Mouse (Mus musculus): ENCODE measurements around the gene Abhd12.

Abhd12 gene

GRCm38 (mm10) chr2:150858724-150859487 lies 45.6 kb downstream of the Abhd12 start:
- no peak for DNase-seq (ENCODE audit: extremely low read depth, insufficient read length, low spot score)

DNA sequence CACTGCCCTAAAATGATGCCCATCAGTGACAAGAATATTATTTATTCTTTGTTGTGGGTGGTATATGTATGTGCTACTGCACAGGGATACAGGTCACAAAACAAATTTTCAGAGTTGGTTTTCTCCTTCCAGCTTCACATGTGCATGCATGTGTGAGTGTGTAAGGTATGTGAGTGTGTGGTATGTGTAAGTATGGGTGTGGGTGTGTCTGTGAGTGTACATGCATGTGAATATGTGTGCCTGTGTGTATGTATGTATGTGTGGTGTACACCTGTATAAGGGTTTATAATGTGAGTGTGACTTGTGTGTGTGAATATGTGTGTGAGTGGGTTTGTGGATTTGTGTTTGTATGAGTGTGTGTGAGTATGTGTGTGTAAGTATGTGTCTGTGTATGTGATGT lies 49.4 kb downstream of the Abhd12 start:
- DNase-seq (ENCODE audit: extremely low read depth, insufficient read length, low spot score): no peak

DNA sequence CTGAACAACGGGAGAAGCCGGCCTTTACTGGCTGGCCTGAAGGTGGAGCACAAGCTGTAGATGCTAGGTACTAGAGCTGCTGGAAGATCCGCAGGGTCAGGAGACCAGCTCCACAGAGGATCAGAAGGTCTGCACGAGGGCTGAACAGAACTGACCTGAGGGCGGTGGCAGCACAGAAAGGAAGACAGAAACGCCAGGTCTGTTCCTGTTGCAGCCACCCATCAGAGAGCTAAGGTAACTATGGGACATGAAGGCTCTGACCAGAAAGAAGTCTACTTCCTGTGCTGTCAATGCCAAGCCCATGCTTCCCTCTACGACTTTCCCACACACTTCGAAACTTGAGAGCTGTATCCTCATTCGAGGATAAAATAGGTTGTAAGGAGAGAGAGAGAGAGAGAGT lies 53.3 kb downstream of the Abhd12 start:
- no peak for DNase-seq (ENCODE audit: extremely low read depth, insufficient read length, low spot score)

GRCm38 (mm10) chr2:150847436-150847995 lies 57.0 kb downstream of the Abhd12 start:
- DNase-seq (ENCODE audit: extremely low read depth, insufficient read length, low spot score): no peak

- DNase-seq (ENCODE audit: extremely low read depth, insufficient read length, low spot score): no peak
Observed at GRCm38 (mm10) chr2:150844798-150845197, 59.7 kb downstream of the Abhd12 start.

- no peak for DNase-seq (ENCODE audit: extremely low read depth, insufficient read length, low spot score)
Observed at GRCm38 (mm10) chr2:150842049-150842461, 62.5 kb downstream of the Abhd12 start.

GRCm38 (mm10) chr2:150841109-150841508 lies 63.4 kb downstream of the Abhd12 start:
- no peak for DNase-seq (ENCODE audit: extremely low read depth, insufficient read length, low spot score)

GRCm38 (mm10) chr2:150839686-150840471 lies 64.7 kb downstream of the Abhd12 start:
- DNase-seq (ENCODE audit: extremely low read depth, insufficient read length, low spot score): peak; percentile 83

- DNase-seq (ENCODE audit: extremely low read depth, insufficient read length, low spot score): no peak
Observed at GRCm38 (mm10) chr2:150837781-150838180, 66.8 kb downstream of the Abhd12 start.

GRCm38 (mm10) chr2:150836906-150837305 lies 67.6 kb downstream of the Abhd12 start:
- no peak for DNase-seq (ENCODE audit: extremely low read depth, insufficient read length, low spot score)

DNA sequence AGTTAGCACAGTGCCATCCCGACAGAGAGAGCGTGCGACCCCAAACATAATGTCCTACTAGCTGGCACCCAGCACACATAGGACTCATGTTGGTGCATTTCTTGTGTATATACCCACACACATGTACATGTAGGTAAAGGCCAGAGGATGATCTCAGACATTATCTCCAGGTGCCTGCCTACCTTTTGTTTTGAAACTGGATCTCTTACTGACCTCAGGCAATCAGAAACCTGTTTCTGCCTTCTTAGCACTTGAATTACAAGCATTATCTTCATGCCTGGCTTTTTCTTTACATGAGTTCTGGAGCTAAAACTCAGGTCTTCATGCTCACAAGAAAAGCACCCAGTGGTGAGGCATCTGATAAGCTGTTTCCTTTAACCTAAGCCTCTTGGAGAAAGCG lies 68.6 kb downstream of the Abhd12 start:
- DNase-seq (ENCODE audit: extremely low read depth, insufficient read length, low spot score): no peak

DNA sequence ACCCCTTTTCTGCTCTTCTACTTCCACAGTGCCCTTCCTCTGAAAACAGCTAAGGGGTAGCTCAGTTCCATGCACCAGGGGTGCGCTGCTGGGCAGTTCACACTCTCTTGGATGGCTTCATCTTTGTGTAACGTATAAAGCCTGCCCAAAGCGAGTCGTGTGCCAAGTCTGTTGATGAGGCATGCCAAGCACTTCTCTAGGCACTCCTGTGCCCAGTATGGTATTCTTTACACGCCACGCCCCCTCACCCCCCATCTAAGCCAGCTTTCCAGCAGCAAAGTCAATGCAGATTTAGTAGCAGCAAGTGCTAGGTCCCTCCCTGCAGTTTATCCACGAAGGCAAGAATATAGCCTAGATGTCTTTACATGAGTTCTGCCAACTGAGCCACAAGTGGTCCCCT lies 69.9 kb downstream of the Abhd12 start:
- no peak for DNase-seq (ENCODE audit: extremely low read depth, insufficient read length, low spot score)

DNA sequence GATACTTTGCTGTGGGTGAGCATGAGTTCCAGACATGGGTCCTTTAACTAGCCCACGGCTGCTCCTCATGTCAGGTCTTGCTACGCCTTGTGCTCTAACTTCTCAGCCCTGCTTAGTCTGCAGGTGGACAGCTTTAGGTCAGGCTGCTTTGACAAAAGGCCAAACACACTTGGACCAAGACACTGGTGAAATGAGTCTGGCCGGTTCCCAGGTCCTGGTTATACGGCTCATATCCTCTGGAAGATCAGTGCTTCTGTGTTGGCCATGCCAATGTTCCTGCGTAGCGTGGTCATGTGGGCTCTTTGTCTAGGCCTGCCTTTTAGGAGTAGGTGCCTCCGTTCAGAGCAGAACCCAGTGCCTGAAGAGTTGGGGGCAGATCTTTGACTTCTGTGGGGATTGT lies 72.5 kb downstream of the Abhd12 start:
- DNase-seq (ENCODE audit: extremely low read depth, insufficient read length, low spot score): no peak

GRCm38 (mm10) chr2:150830911-150831441 lies 73.6 kb downstream of the Abhd12 start:
- DNase-seq (ENCODE audit: extremely low read depth, insufficient read length, low spot score): no peak

DNA sequence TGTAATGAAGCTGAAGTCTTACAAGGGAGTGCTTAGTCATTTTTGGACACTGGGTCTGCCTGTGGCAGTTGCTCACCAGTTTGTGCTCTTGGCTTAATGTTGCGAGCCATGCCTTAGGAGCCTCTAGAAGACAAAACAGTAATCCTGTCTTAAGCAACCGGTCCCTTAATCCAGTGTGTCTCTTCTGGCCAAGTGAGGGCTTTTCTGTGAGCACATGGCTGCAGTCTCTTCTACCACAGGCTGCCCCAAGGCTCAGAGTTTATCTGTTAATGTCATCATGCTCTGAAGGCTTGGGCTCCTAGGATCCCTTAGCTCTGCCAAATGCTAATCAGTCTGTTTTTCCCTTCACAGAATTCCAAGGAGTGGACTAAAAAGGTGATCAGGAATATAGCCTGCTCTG lies 74.5 kb downstream of the Abhd12 start:
- no peak for DNase-seq (ENCODE audit: extremely low read depth, insufficient read length, low spot score)

- no peak for DNase-seq (ENCODE audit: extremely low read depth, insufficient read length, low spot score)
Observed at GRCm38 (mm10) chr2:150828654-150829053, 75.9 kb downstream of the Abhd12 start.

- no peak for DNase-seq (ENCODE audit: extremely low read depth, insufficient read length, low spot score)
Observed at GRCm38 (mm10) chr2:150828164-150828563, 76.4 kb downstream of the Abhd12 start.

DNA sequence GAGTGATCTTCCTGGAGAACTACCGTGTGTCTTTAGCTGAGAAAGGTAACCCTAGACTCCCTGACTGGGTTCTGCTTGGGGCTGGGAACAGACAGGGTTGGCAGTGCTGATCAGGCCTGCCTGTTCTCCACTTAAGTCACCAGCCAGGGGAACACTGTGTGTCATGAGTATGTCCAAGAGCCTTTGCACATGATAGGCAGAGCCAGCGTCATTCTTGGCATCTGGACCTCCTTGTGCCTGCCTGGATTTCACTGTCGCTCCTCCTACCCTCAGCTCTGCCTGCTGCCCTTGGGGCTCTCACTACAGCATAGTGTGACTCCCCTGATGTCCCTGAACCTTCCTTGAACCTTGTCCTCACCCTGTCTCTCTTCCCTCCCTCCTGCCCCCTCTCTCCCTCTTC lies 78.1 kb downstream of the Abhd12 start:
- no peak for DNase-seq (ENCODE audit: extremely low read depth, insufficient read length, low spot score)

DNA sequence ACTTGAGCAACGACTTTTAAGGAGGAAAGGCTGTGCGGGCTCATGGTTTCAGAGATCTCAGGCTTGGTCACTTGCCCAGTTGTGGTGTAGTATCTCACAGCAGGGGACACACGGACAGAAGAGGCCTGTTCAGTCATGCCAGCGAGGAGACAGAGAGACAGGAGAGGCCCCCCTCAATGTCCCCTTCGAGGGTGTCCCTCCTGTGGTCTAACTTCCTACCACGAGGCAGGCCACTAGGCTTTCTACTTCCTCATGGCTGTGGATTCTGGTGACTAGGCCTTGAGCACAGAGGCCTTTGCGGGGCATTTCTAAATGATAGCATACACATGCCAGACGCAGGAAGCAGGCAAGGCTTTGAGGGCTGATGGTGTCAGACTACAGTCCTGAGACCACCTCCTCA lies 81.6 kb downstream of the Abhd12 start:
- no peak for DNase-seq (ENCODE audit: extremely low read depth, insufficient read length, low spot score)

- no peak for DNase-seq (ENCODE audit: extremely low read depth, insufficient read length, low spot score)
Observed at GRCm38 (mm10) chr2:150820720-150821119, 83.8 kb downstream of the Abhd12 start.

DNA sequence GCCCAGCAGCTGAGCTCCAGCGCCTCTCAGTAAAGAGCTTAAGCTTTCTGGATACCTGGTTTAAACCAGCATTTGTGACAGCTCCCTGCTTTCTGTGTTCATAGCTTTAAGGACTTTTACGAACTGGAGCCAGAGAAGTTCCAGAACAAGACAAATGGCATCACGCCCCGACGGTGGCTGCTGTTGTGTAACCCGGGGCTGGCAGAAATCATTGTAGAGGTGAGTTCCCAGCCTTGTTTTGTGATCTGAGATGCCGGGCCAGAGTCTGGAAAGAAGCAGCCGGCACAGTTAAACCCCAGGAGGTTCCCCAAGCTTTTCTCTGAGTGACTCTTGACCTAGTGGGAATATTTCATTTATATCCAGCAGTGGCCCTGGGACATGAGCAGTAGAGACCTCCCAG lies 85.8 kb downstream of the Abhd12 start:
- DNase-seq (ENCODE audit: extremely low read depth, insufficient read length, low spot score): no peak

Measured in 3134 (cell line).